Mouse (Mus musculus): Measurements from ENCODE around the gene Timm13. TPM values are rescaled to one million over a fixed set of nuclear protein-coding genes. Genes with fewer than 3 reads are reported as not detected.
A peak's percentile ranks its signal among the peaks of the same experiment; 100 is the strongest.

The Timm13 gene
- polyA plus RNA-seq, 1 experiment from 2014 or later: 393 TPM

DNA sequence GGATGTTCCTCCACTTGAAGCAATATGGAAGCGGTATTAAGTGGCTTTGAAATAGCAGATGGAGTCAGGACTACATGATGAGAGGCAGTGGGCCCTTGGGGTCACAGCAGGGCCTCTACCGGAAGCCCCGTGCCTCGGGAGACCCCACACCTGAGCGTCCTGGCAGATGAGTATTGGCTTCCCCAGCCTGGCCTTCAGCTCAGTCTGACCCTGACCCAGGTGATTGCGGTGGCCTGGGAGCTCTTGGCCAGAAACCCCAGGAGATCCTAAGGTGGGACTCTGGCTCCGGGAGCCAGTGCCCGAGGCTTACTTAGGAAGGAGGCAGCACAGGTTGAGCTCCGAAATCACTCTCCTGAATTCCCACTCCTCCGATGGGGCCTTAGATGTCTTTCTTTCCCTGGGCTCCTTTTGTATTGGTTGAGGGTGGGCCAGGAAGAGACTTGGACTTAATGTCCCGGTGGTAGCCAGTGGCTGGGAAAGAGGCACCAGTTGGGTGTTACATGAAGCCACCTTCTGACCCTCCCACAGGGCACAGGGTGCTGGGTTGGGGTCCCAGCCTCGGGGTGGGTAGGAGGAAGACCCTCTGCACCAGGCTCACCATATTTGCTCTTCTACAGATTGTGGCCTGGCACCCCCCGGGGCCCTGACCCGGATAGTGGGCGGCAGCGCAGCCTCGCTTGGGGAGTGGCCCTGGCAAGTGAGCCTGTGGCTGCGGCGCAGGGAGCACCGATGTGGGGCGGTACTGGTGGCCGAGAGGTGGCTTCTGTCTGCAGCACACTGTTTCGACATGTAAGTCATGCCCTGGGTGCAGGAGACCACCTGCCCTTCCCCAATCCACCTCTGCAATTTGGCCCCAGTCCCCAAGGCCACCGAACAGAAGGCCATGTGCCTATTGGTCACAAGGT, 3.9 kb downstream of the Timm13 start:
- Histone ChIP-seq H3K9ac (ENCODE audit: low read length) (no peak overlapping the region), H3K9me3 (ENCODE audit: control insufficient read depth, low read length) (no peaks in the 10 kb centered on the region), H3K4me2 (ENCODE audit: low read length) (no peak overlapping the region), H3K27me3 (replicated peaks; ENCODE audit: control insufficient read depth, insufficient read depth, low read length) (no peaks in the 10 kb centered on the region), H3K4me3 (ENCODE audit: low read depth, low read length) (no peak overlapping the region), H3K4me1 (replicated peaks; ENCODE audit: control insufficient read depth, insufficient read depth, low read length) (peaks cover 12% of the 10 kb centered on the region), H3K36me3 (ENCODE audit: control insufficient read depth, insufficient read depth, low read length) (peaks cover 14% of the 10 kb centered on the region), H3K27ac (ENCODE audit: low read depth) (no peak overlapping the region)
- whole genome bisulfite sequencing: 65% methylated on average over 24 of the region's 24 CpGs
- DNase-seq (ENCODE audit: low spot score) (no peak), ATAC-seq (replicated peaks; ENCODE audit: low FRiP score, low TSS enrichment, low read depth) (no peak)

DNA sequence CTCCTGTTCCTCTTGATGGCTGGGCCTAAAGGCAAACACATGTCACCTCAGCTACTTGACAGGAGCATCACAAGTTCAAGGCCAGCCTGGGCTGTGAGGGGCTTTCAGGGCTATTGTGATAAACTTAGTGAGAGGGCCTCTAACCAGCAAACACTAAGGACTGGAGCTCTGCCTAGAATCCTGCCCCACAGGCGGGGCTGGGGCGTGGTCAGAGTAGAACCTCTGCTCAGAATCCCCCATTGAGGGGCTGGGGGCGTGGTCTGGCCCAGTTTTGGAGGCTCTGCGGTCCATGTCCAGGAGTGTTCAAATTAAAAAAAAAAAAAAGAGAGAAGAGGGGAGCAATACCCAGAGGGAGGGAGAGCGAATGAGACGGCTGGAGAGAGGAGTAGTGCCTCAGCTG, 5.1 kb downstream of the Timm13 start:
- H3K4me2 ChIP-seq (ENCODE audit: low read length): no peak overlapping the region
- ATAC-seq (replicated peaks; ENCODE audit: low FRiP score, low TSS enrichment, low read depth) (no peak), DNase-seq (ENCODE audit: low spot score) (no peak)
- no peak overlapping the region for H3K27ac ChIP-seq (ENCODE audit: low read depth)
- peaks cover 12% of the 10 kb centered on the region for H3K4me1 ChIP-seq (replicated peaks; ENCODE audit: control insufficient read depth, insufficient read depth, low read length)
- peaks cover 13% of the 10 kb centered on the region for H3K36me3 ChIP-seq (ENCODE audit: control insufficient read depth, insufficient read depth, low read length)
- H3K4me3 ChIP-seq (ENCODE audit: low read depth, low read length): no peak overlapping the region
- WGBS: 84% methylated on average over 6 of the region's 6 CpGs
- no peaks in the 10 kb centered on the region for H3K9me3 ChIP-seq (ENCODE audit: control insufficient read depth, low read length)
- no peaks in the 10 kb centered on the region for H3K27me3 ChIP-seq (replicated peaks; ENCODE audit: control insufficient read depth, insufficient read depth, low read length)
- no peak overlapping the region for H3K9ac ChIP-seq (ENCODE audit: low read length)

DNA sequence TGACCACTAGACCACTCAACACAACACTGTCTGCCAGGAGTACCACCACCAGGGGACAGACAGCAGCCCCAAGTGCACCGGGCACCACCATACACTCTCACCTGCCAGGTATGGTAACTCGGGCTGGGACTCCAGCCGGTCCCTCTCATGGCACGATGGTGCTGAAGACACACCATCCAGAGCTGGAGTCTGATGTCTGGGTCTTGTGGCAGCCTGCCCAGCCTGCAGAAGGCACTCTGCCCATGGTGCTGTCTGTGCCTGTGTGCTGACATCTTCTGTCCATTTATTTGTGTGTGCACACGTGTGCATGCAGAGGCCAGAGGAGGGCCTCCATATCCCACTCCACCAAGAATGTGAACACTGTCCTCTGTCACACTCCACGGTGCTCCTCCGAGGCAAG, 5.7 kb downstream of the Timm13 start:
- no peak overlapping the region for H3K4me3 ChIP-seq (ENCODE audit: low read depth, low read length)

DNA sequence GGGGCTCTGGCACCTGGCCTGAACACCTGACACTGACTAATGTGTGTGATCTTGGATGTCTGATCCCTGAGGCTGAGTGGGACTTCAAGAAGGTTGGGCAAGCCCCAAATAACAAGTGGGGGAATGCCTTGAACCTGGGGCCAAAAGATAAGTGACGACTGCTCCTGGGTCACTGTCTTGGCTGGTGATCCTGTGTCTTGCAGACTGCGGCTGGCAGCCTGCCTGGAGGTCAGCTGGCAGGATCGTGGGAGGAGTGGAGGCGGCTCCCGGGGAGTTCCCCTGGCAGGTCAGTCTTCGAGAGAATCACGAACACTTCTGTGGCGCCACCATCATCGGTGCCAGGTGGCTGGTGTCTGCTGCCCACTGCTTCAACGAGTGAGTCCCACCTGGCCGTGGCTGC, 13.6 kb downstream of the Timm13 start:
- no peaks in the 10 kb centered on the region for H3K9me3 ChIP-seq (ENCODE audit: control insufficient read depth, low read length)
- no peak overlapping the region for H3K27ac ChIP-seq (ENCODE audit: low read depth)
- no peaks in the 10 kb centered on the region for H3K36me3 ChIP-seq (ENCODE audit: control insufficient read depth, insufficient read depth, low read length)
- H3K4me2 ChIP-seq (ENCODE audit: low read length): no peak overlapping the region
- H3K4me1 ChIP-seq (replicated peaks; ENCODE audit: control insufficient read depth, insufficient read depth, low read length): no peaks in the 10 kb centered on the region
- H3K9ac ChIP-seq (ENCODE audit: low read length): no peak overlapping the region
- no peak overlapping the region for H3K4me3 ChIP-seq (ENCODE audit: low read depth, low read length)
- DNase-seq (ENCODE audit: low spot score): no peak
- no peak for ATAC-seq (replicated peaks; ENCODE audit: low FRiP score, low TSS enrichment, low read depth)
- peaks cover 19% of the 10 kb centered on the region for H3K27me3 ChIP-seq (replicated peaks; ENCODE audit: control insufficient read depth, insufficient read depth, low read length)
- WGBS: 73% methylated on average over 11 of the region's 11 CpGs

More for the DNA sequence above, 5.7 kb downstream of the Timm13 start:
- 83% methylated on average over 7 of the region's 7 CpGs for whole genome bisulfite sequencing
- Histone ChIP-seq H3K9me3 (ENCODE audit: control insufficient read depth, low read length) (no peaks in the 10 kb centered on the region), H3K27ac (ENCODE audit: low read depth) (no peak overlapping the region), H3K27me3 (replicated peaks; ENCODE audit: control insufficient read depth, insufficient read depth, low read length) (peaks cover 5% of the 10 kb centered on the region; the same call in 1 of the 2 replicates), H3K4me2 (ENCODE audit: low read length) (no peak overlapping the region), H3K36me3 (ENCODE audit: control insufficient read depth, insufficient read depth, low read length) (peaks cover 13% of the 10 kb centered on the region), H3K9ac (ENCODE audit: low read length) (no peak overlapping the region), H3K4me1 (replicated peaks; ENCODE audit: control insufficient read depth, insufficient read depth, low read length) (peaks cover 12% of the 10 kb centered on the region)
- no peak for ATAC-seq (replicated peaks; ENCODE audit: low FRiP score, low TSS enrichment, low read depth)
- DNase-seq (ENCODE audit: low spot score): no peak

DNA sequence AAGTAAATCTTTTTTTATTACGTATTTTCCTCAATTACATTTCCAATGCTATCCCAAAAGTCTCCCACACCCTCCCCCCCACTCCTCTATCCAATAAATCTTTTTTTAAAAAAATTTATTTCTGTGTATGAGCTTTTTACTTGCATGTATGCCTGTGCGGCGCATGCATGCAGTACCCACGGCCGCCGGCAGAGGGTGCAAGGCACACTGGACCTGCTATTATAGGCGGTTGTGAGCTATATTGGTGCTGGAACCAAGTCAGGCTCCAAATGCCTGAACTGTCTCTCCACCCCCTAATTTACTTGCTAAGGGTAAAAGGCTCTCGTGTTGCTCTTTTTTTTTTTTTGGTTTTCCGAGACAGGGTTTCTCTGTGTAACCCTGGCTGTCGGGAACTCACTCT, 19.5 kb downstream of the Timm13 start:
- H3K4me1 ChIP-seq (replicated peaks; ENCODE audit: control insufficient read depth, insufficient read depth, low read length): no peaks in the 10 kb centered on the region
- no peak overlapping the region for H3K27ac ChIP-seq (ENCODE audit: low read depth)
- H3K9ac ChIP-seq (ENCODE audit: low read length): no peak overlapping the region
- WGBS: 27% methylated on average over 10 of the region's 10 CpGs
- H3K9me3 ChIP-seq (ENCODE audit: control insufficient read depth, low read length): no peaks in the 10 kb centered on the region
- H3K36me3 ChIP-seq (ENCODE audit: control insufficient read depth, insufficient read depth, low read length): no peaks in the 10 kb centered on the region
- no peaks in the 10 kb centered on the region for H3K27me3 ChIP-seq (replicated peaks; ENCODE audit: control insufficient read depth, insufficient read depth, low read length)
- DNase-seq (ENCODE audit: low spot score) (peak; percentile 93), ATAC-seq (replicated peaks; ENCODE audit: low FRiP score, low TSS enrichment, low read depth) (no peak)
- H3K4me3 ChIP-seq (ENCODE audit: low read depth, low read length): no peak overlapping the region
- H3K4me2 ChIP-seq (ENCODE audit: low read length): no peak overlapping the region

DNA sequence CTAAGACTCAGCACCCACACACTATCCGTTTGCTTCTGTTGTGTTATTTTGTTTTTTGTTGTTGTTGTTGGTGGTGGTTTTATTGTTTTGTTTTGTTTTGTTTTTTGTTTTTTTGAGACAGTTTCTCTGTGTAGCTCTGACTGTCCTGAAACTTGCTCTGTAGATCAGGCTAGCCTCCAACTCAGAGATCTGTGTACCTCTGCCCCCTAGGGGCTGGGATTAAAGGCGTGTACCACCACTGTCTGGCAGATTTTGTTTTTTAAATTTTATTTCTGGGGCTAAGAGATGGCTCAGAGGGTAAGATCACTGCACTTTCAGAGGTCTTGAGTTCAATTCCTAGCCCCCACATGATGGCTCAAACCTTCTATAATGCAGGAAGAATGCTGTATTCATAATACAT, 19.9 kb downstream of the Timm13 start:
- WGBS: 58% methylated on average over 2 of the region's 2 CpGs
- ATAC-seq (replicated peaks; ENCODE audit: low FRiP score, low TSS enrichment, low read depth): peak; percentile 17; the same call in 1 of the 2 replicates
- no peak overlapping the region for H3K27ac ChIP-seq (ENCODE audit: low read depth)
- no peaks in the 10 kb centered on the region for H3K27me3 ChIP-seq (replicated peaks; ENCODE audit: control insufficient read depth, insufficient read depth, low read length)
- no peak for DNase-seq (ENCODE audit: low spot score)
- no peak overlapping the region for H3K4me2 ChIP-seq (ENCODE audit: low read length)
- no peaks in the 10 kb centered on the region for H3K36me3 ChIP-seq (ENCODE audit: control insufficient read depth, insufficient read depth, low read length)
- no peaks in the 10 kb centered on the region for H3K9me3 ChIP-seq (ENCODE audit: control insufficient read depth, low read length)
- no peak overlapping the region for H3K4me3 ChIP-seq (ENCODE audit: low read depth, low read length)
- no peaks in the 10 kb centered on the region for H3K4me1 ChIP-seq (replicated peaks; ENCODE audit: control insufficient read depth, insufficient read depth, low read length)
- no peak overlapping the region for H3K9ac ChIP-seq (ENCODE audit: low read length)

DNA sequence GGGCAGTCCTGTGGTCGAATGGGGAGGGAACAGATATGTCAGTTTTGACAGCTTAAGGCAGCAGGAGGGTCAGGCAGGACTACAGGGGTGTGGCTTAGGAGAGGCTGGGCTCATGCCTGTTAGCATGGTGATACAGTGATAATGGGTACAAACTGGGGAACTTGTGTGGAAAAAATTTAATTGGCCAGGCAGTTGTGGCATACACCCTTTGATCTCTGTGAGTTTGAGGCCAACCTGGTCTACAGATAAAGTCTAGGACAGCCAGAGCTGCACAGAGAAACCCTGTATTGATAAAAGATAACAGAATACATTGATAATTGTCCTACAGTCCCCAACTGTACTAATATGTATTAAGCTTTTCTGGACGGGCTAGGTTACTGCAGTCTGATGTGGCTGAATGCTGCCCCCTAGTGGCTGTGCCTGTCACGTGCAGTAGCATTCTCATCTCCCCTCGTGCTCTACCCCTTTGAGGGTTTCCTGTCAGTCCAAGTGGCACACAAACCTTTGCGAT, 20.6 kb downstream of the Timm13 start:
- Histone ChIP-seq H3K4me1 (replicated peaks; ENCODE audit: control insufficient read depth, insufficient read depth, low read length) (no peaks in the 10 kb centered on the region), H3K27me3 (replicated peaks; ENCODE audit: control insufficient read depth, insufficient read depth, low read length) (no peaks in the 10 kb centered on the region), H3K4me3 (ENCODE audit: low read depth, low read length) (no peak overlapping the region), H3K36me3 (ENCODE audit: control insufficient read depth, insufficient read depth, low read length) (no peaks in the 10 kb centered on the region), H3K9ac (ENCODE audit: low read length) (no peak overlapping the region), H3K27ac (ENCODE audit: low read depth) (no peak overlapping the region), H3K4me2 (ENCODE audit: low read length) (no peak overlapping the region), H3K9me3 (ENCODE audit: control insufficient read depth, low read length) (no peaks in the 10 kb centered on the region)
- WGBS: 13% methylated on average over 5 of the region's 5 CpGs
- ATAC-seq (replicated peaks; ENCODE audit: low FRiP score, low TSS enrichment, low read depth) (peak; percentile 23; the same call in 1 of the 2 replicates), DNase-seq (ENCODE audit: low spot score) (peak; percentile 80)

DNA sequence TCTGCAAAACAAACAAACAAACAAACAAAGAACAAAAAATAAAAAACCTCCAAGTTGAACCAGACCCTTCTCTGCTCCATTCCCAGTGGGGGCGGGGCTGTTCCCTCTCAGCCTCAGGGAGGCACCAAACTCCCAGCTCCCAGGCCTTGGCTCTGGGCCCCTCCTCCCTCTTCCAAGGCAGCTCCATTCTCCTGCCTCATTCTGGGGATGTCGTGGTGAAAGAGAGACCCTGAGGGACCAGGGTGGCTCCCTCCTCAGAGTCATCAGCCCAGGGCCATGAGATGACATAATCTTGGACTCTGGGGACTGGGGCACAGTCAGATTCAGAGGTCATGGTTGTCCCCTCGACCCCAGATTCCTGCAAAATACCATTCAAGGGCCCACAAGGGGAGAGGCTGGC, 24.2 kb downstream of the Timm13 start:
- no peak overlapping the region for H3K9ac ChIP-seq (ENCODE audit: low read length)
- H3K4me1 ChIP-seq (replicated peaks; ENCODE audit: control insufficient read depth, insufficient read depth, low read length): no peaks in the 10 kb centered on the region
- ATAC-seq (replicated peaks; ENCODE audit: low FRiP score, low TSS enrichment, low read depth) (no peak), DNase-seq (ENCODE audit: low spot score) (no peak)
- H3K4me2 ChIP-seq (ENCODE audit: low read length): no peak overlapping the region
- no peaks in the 10 kb centered on the region for H3K9me3 ChIP-seq (ENCODE audit: control insufficient read depth, low read length)
- H3K27me3 ChIP-seq (replicated peaks; ENCODE audit: control insufficient read depth, insufficient read depth, low read length): 0 out of 2 replicates have a peak, but pooled peaks cover 6% of the 10 kb centered on the region
- 17% methylated on average over 3 of the region's 3 CpGs for WGBS
- no peaks in the 10 kb centered on the region for H3K36me3 ChIP-seq (ENCODE audit: control insufficient read depth, insufficient read depth, low read length)
- H3K27ac ChIP-seq (ENCODE audit: low read depth): no peak overlapping the region
- H3K4me3 ChIP-seq (ENCODE audit: low read depth, low read length): no peak overlapping the region

Data from intestine, embryonic 14.5 days (tissue).